Mouse (Mus musculus): ENCODE measurements around the gene Bahcc1. TPM values are rescaled to one million over a fixed set of nuclear protein-coding genes. Genes with fewer than 3 reads are reported as not detected.
A peak's percentile ranks its signal among the peaks of the same experiment; 100 is the strongest.

Gene Bahcc1
- polyA plus RNA-seq, 1 experiment from 2014 or later: 5.8 TPM

GRCm38 (mm10) chr11:120188481-120189441, 44.0 kb upstream of the Bahcc1 start:
- Histone ChIP-seq H3K27me3 (replicated peaks) (no peaks in the 10 kb centered on the region), H3K9ac (peak overlapping the region; percentile 94), H3K9me3 (no peaks in the 10 kb centered on the region), H3K4me3 (replicated peaks) (peak overlapping the region; percentile 80), H3K4me1 (replicated peaks) (peaks cover 38% of the 10 kb centered on the region), H3K27ac (peak overlapping the region; percentile 97), H3K4me2 (replicated peaks) (peak overlapping the region; percentile 79), H3K36me3 (no peaks in the 10 kb centered on the region)
- no peak for ATAC-seq
- WGBS: under 1% methylated on average over 41 of the region's 41 CpGs

DNA sequence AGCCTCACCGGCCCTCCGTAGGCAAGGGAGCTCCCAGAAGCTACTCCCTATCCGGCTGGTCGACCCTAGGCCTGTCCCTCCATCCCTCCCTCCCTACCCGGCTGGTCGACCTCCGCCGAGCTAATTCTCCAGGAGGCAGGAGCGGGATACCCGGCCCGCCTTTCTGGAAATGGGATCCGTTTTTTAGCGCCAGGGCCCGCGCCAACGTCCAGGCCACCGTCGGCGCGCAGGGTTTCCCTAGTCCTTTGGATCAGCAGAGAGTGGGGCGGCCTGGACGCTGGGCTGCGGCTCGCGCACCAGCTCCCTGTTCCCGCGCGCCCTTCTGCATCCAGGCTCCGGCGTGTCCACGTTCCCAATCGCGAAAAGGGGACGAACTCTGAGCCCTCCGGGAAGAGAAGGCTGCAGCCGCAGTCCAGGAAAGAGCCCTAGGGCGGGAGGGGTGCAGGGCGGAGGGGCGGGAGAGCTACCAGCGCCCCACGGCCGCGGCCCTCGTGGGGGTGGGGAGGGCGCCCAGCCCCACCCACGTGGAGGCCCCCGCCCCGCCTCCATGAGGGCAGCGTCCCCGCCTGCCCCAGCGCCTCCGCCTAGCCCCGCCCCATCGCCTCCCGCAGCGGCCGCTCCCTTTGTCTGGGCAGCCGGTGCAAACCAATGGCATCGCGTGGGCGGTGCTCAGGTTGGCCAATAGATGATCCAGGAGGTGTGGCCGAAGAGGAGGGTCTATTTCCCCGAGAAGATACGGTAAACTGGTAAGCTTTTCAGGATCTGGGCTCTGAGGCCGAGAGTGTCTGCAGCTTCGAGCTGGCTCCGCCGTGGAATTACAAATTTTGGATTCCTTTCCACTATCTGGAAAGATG, 43.1 kb upstream of the Bahcc1 start:
- Histone ChIP-seq H3K27me3 (replicated peaks) (no peaks in the 10 kb centered on the region), H3K9ac (peak overlapping the region; percentile 94), H3K36me3 (no peaks in the 10 kb centered on the region), H3K4me3 (replicated peaks) (peak overlapping the region; percentile 80), H3K9me3 (no peaks in the 10 kb centered on the region), H3K4me1 (replicated peaks) (peaks cover 29% of the 10 kb centered on the region), H3K27ac (peak overlapping the region; percentile 97), H3K4me2 (replicated peaks) (peak overlapping the region; percentile 79)
- peak; percentile 95 for ATAC-seq
- WGBS: under 1% methylated on average over 62 of the region's 68 CpGs

GRCm38 (mm10) chr11:120190526-120191412, 42.0 kb upstream of the Bahcc1 start:
- no peak for ATAC-seq
- Histone ChIP-seq H3K4me2 (replicated peaks) (peak overlapping the region; percentile 79), H3K27ac (peak overlapping the region; percentile 85), H3K9ac (peak overlapping the region; percentile 40), H3K36me3 (no peaks in the 10 kb centered on the region), H3K27me3 (replicated peaks) (no peaks in the 10 kb centered on the region), H3K4me1 (replicated peaks) (peaks cover 19% of the 10 kb centered on the region), H3K9me3 (no peaks in the 10 kb centered on the region), H3K4me3 (replicated peaks) (peak overlapping the region; percentile 80)
- WGBS: 35% methylated on average over 14 of the region's 14 CpGs

GRCm38 (mm10) chr11:120198831-120199230, 33.9 kb upstream of the Bahcc1 start:
- WGBS: 16% methylated on average over 13 of the region's 13 CpGs
- H3K27me3 ChIP-seq (replicated peaks): no peaks in the 10 kb centered on the region
- no peaks in the 10 kb centered on the region for H3K9me3 ChIP-seq
- H3K4me2 ChIP-seq (replicated peaks): 0 out of 2 replicates have a peak overlapping the region, but pooled peaks have one; percentile 19
- no peak overlapping the region for H3K4me3 ChIP-seq (replicated peaks)
- H3K9ac ChIP-seq: no peak overlapping the region
- H3K36me3 ChIP-seq: no peaks in the 10 kb centered on the region
- H3K27ac ChIP-seq: no peak overlapping the region
- H3K4me1 ChIP-seq (replicated peaks): peaks cover 8% of the 10 kb centered on the region; the same call in 1 of the 2 replicates
- ATAC-seq: peak; percentile 51

GRCm38 (mm10) chr11:120199766-120200165, 33.0 kb upstream of the Bahcc1 start:
- 0 out of 2 replicates have a peak, but pooled peaks have one; percentile 26 for ATAC-seq
- H3K9ac ChIP-seq: no peak overlapping the region
- no peak overlapping the region for H3K4me2 ChIP-seq (replicated peaks)
- 0 out of 2 replicates have a peak overlapping the region, but pooled peaks have one; percentile 22 for H3K27ac ChIP-seq
- no peak overlapping the region for H3K4me3 ChIP-seq (replicated peaks)
- no peaks in the 10 kb centered on the region for H3K9me3 ChIP-seq
- 51% methylated on average over 7 of the region's 7 CpGs for WGBS
- peaks cover 8% of the 10 kb centered on the region; the same call in 1 of the 2 replicates for H3K4me1 ChIP-seq (replicated peaks)
- no peaks in the 10 kb centered on the region for H3K27me3 ChIP-seq (replicated peaks)
- no peaks in the 10 kb centered on the region for H3K36me3 ChIP-seq

GRCm38 (mm10) chr11:120200621-120201020, 32.1 kb upstream of the Bahcc1 start:
- Histone ChIP-seq H3K4me2 (replicated peaks) (no peak overlapping the region), H3K4me1 (replicated peaks) (peaks cover 8% of the 10 kb centered on the region; the same call in 1 of the 2 replicates)
- WGBS: 61% methylated on average over 6 of the region's 6 CpGs

DNA sequence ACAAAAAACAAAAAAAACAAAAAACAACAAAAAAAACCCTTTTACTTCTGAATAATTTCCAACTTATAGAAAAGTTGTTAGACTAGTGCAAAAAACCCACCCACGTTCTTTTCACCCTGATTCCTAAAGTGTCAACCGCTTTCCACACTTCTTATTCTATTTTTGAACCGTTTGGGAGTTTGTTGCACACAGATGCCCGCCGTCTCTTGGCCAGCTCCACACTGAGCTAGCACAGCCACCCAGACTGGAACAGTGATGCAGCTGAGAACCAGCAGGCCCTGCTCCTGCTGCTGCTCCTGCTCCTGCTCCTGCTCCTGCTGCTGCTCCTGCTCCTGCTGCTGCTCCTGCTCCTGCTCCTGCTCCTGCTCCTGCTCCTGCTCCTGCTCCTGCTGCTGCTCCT, 28.5 kb upstream of the Bahcc1 start:
- H3K4me1 ChIP-seq (replicated peaks): peaks cover 13% of the 10 kb centered on the region
- H3K4me2 ChIP-seq (replicated peaks): no peak overlapping the region
- no peak for ATAC-seq
- no peaks in the 10 kb centered on the region for H3K36me3 ChIP-seq
- whole genome bisulfite sequencing: 92% methylated on average over 5 of the region's 5 CpGs
- no peak overlapping the region for H3K4me3 ChIP-seq (replicated peaks)
- H3K27me3 ChIP-seq (replicated peaks): no peaks in the 10 kb centered on the region
- no peak overlapping the region for H3K27ac ChIP-seq
- no peak overlapping the region for H3K9ac ChIP-seq
- H3K9me3 ChIP-seq: no peaks in the 10 kb centered on the region

More at GRCm38 (mm10) chr11:120200621-120201020, 32.1 kb upstream of the Bahcc1 start:
- Histone ChIP-seq H3K9me3 (no peaks in the 10 kb centered on the region), H3K4me3 (replicated peaks) (no peak overlapping the region), H3K27ac (no peak overlapping the region), H3K27me3 (replicated peaks) (no peaks in the 10 kb centered on the region), H3K9ac (no peak overlapping the region), H3K36me3 (no peaks in the 10 kb centered on the region)
- no peak for ATAC-seq

DNA sequence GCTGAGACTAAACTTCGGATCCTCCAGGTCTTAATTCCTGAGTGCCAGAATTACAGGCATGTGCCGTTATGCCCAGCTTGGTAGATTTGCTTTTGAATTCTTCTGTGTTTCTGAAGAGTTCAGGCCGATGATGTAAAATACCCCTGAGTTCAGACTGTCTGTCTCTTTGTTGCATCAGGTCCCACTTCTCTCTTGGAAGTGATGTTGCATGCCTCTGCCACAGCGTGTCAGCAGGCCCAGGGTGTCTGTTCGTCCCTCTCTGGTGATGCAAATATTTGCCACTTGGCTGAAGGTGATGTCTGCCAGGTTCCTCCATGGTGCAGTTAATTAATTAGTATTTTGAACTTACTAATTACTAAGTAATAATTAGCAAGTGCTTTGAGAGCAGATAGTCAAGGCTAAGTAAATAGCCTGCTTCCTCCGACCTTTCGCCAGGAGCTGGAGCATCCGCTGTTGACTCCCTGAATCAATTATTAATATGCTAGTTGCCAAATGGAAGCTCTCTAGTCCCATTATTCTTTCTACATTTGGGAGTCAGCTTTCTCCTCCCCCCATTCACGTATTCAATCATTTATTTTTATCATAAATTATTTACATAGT, 26.6 kb upstream of the Bahcc1 start:
- no peak for ATAC-seq
- H3K4me1 ChIP-seq (replicated peaks): peaks cover 13% of the 10 kb centered on the region; the same call in 1 of the 2 replicates
- no peak overlapping the region for H3K4me2 ChIP-seq (replicated peaks)
- H3K27ac ChIP-seq: peak overlapping the region; percentile 77
- H3K4me3 ChIP-seq (replicated peaks): no peak overlapping the region
- no peaks in the 10 kb centered on the region for H3K27me3 ChIP-seq (replicated peaks)
- H3K9me3 ChIP-seq: no peaks in the 10 kb centered on the region
- H3K9ac ChIP-seq: no peak overlapping the region
- WGBS: 63% methylated on average over 9 of the region's 9 CpGs
- no peaks in the 10 kb centered on the region for H3K36me3 ChIP-seq

DNA sequence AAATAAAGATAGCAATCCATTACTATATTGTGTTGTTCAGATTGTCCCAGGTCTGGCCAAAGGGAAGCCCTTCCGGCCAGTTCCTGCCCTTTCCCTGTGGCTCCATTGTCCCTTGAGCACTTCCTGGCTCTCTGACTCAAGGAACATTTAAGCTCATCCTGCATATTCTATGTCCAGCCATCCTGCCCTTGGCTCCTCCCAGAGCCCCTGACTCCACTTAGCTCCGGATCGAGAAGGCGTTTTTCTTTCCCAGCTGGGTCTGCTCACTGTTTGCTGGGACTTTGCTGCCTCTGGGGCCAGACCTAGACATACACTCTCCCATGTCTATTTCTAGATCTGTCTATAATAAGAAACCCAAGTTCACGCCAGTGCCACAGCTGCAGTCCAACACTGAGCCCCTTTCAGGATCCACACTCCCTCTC, 26.1 kb upstream of the Bahcc1 start:
- Histone ChIP-seq H3K27ac (peak overlapping the region; percentile 77), H3K4me1 (replicated peaks) (peaks cover 13% of the 10 kb centered on the region; the same call in 1 of the 2 replicates), H3K27me3 (replicated peaks) (no peaks in the 10 kb centered on the region), H3K4me3 (replicated peaks) (no peak overlapping the region), H3K9me3 (no peaks in the 10 kb centered on the region), H3K9ac (no peak overlapping the region), H3K36me3 (no peaks in the 10 kb centered on the region), H3K4me2 (replicated peaks) (peak overlapping the region; percentile 17; the same call in 1 of the 2 replicates)
- ATAC-seq: peak; percentile 55
- 25% methylated on average over 5 of the region's 5 CpGs for WGBS

DNA sequence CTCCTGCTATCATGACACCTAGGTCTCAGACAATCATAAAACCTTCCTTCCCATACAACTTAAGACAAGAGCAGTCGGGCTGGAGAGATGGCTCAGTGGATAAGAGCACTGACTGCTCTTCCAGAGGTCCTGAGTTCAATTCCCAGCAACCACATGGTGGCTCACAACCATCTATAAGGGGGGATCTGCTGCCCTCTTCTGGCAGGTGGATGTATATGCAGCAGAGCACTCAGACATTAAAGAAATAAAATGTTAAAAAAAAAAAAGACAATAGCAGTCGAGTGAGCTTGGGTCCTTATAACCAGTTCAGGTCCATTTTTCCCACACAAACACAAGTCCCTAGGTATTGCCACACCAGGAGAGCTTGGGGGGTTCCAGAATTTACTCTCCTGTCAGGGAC, 23.9 kb upstream of the Bahcc1 start:
- 86% methylated on average over 2 of the region's 2 CpGs for WGBS
- ATAC-seq: no peak
- Histone ChIP-seq H3K9me3 (no peaks in the 10 kb centered on the region), H3K27ac (no peak overlapping the region), H3K4me3 (replicated peaks) (no peak overlapping the region), H3K27me3 (replicated peaks) (no peaks in the 10 kb centered on the region), H3K4me1 (replicated peaks) (peaks cover 13% of the 10 kb centered on the region; the same call in 1 of the 2 replicates), H3K4me2 (replicated peaks) (no peak overlapping the region), H3K36me3 (no peaks in the 10 kb centered on the region), H3K9ac (no peak overlapping the region)

DNA sequence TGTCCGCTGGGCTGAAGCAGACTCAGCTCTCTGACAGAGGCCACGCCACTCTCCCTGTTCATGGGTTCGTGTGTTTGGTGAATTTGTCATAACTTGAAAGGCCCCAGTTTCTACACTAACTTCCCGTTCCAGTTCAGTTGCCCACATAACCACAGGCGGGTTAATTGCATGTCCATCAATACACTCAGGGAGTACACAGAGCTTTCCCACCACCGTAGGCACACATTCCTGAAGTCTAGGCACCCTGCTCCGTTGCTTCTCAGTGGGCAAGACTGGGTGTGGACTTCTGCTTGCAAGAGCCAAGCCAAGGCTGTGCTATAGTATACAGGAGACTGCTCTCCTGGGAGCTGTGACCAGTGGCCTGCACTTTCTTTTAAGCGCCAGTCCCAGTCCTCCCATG, 23.3 kb upstream of the Bahcc1 start:
- no peak overlapping the region for H3K9ac ChIP-seq
- H3K27ac ChIP-seq: no peak overlapping the region
- H3K4me3 ChIP-seq (replicated peaks): no peak overlapping the region
- WGBS: 69% methylated on average over 8 of the region's 8 CpGs
- no peaks in the 10 kb centered on the region for H3K27me3 ChIP-seq (replicated peaks)
- H3K4me2 ChIP-seq (replicated peaks): no peak overlapping the region
- H3K9me3 ChIP-seq: no peaks in the 10 kb centered on the region
- no peaks in the 10 kb centered on the region for H3K36me3 ChIP-seq
- peaks cover 13% of the 10 kb centered on the region; the same call in 1 of the 2 replicates for H3K4me1 ChIP-seq (replicated peaks)
- no peak for ATAC-seq

Data from intestine, embryonic 15.5 days (tissue).